Mouse (Mus musculus): ENCODE results near the gene Fam135a.

The Fam135a gene

DNA sequence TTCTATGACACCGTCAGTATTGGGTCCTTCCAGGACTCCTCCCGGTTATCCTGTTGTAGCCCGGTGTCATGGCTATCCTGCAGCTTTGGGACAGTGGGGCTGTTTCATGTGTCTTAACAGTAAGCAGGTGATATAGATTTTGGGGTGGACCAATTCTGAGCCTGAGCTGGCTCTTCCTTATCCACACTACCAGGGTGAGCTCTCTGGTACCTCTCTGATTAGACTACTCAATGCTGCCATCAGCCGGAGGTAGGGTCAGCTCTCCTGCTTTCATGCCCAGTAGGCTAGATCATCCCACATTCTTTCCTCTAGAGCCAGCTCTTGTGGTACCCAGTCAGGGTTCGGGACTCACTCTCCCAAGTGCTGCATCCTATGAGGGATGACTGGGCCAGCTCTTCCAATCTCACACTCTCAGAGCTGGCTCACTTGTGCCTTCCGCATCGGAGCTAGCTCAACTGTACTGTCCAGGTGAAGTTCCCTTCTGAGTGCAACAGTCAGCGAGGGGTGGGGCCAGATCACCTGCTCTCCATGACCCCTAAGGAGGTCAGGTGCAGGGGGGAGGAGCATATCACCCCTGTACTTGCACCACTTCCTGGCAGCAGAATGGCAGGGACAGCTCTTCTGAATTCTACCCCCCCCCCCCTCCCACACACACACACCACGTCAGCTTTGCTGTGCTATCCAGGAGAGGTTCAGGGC lies 132.0 kb downstream of the Fam135a start:
- in situ Hi-C loops (cut with MboI; ENCODE audit: low sequenced_read_pairs) = no loop called here

DNA sequence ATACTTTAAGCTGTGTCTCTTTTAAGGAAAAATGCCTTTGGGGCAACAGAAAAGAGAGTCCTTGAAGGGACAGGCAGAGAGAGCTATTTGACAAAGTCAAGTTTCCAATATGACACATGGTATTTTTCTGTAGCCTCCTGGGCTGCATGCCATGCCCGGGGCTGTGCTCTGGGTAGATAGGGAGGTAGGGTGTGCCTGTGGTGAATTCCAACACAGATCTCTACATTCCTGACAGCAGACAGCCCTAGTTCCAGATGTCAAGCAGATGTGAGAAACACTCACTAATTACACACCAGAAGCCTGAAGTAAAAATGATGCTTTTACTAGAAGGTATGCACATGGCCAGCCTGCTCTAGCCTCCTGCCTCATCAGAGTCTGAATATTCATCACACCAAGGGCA lies 133.9 kb downstream of the Fam135a start:
- in situ Hi-C loops (cut with MboI; ENCODE audit: low sequenced_read_pairs) = no loop called here

All from CH12F3 (cell line).